Comparison of ENCODE assay signal across 22 mouse cellular contexts in the genomic region with DNA sequence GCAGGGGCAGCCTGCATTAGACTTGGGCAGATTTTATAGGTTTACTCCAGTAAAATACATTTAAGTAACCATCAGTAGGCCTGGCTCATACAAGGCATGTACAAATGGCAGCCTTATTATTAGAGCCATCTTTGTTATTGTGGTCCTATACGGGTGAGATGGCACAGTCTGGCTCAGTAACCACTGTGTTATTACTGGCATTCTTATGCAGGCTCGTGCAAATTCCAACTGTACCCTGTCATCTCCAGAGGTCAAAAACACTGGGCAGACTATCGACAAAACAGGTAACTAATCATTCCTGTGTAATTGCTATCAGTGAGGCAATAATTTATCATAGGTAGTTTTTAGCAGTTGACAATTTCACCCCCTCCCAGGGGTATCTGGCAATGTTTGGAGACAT. TPM values are rescaled to one million over a fixed set of nuclear protein-coding genes. Genes with fewer than 3 reads are reported as not detected.
DNase-seq lines count a peak whose midpoint lies in the region; ATAC-seq and TF ChIP-seq lines count a peak whose summit lies in the region.
"Had no signal": no experiment of that assay in that cellular context is flagged by ENCODE, and none has a peak within 500 bp of the region (broad histone marks: within the 10 kb centered on the region; RNA-seq: fewer than 3 reads in every experiment).

No protein-coding gene starts in this region.

- H3ac ChIP-seq in C2C12 (ENCODE audit: control insufficient read depth, insufficient read length, low read depth), result no peak overlapping the region

- H3K27me3 ChIP-seq in heart, embryonic 14.5 days (ENCODE audit: control insufficient read depth, insufficient read depth, low read length), result no peaks in the 10 kb centered on the region
- no peaks in the 10 kb centered on the region for H3K27me3 ChIP-seq in C2C12 (ENCODE audit: control insufficient read depth, insufficient read depth, insufficient read length)
- no peaks in the 10 kb centered on the region for H3K27me3 ChIP-seq in intestine, postnatal 0 days (replicated peaks; ENCODE audit: control insufficient read depth, insufficient read depth, low read length)
- H3K27me3 ChIP-seq: embryonic facial prominence, embryonic 13.5 days; forebrain, embryonic 13.5 days; hindbrain, embryonic 12.5 days had no signal

- H3K79me2 ChIP-seq in C2C12 (ENCODE audit: control insufficient read depth, insufficient read depth), result peaks cover 91% of the 10 kb centered on the region

- peak overlapping the region; percentile 8; the same call in 1 of the 2 replicates for H3K4me2 ChIP-seq in heart, embryonic 14.5 days (ENCODE audit: low read length)
- H3K4me2 ChIP-seq in intestine, postnatal 0 days (replicated peaks; ENCODE audit: low read depth), result no peak overlapping the region
- H3K4me2 ChIP-seq: embryonic facial prominence, embryonic 13.5 days; forebrain, embryonic 13.5 days; hindbrain, embryonic 12.5 days had no signal

- no peak for ATAC-seq in heart, embryonic 14.5 days (ENCODE audit: insufficient number of reproducible peaks, insufficient read depth, low FRiP score, low read depth)
- ATAC-seq in intestine, postnatal 0 days, result no peak
- ATAC-seq: forebrain, embryonic 13.5 days; forebrain, postnatal 0 days; hindbrain, embryonic 16.5 days; inflammation-experienced regulatory T-cells, adult 6 months had no signal

- peaks cover 5 to 31% of the 10 kb centered on the region in 2 experiments for H3K4me1 ChIP-seq in heart, embryonic 14.5 days (ENCODE audit: control insufficient read depth in 2 of 2, insufficient read depth in 2 of 2, low read length in 2 of 2)
- H3K4me1 ChIP-seq in intestine, postnatal 0 days (replicated peaks; ENCODE audit: control insufficient read depth, insufficient read depth, low read length), result 0 out of 2 replicates have a peak, but pooled peaks cover 2% of the 10 kb centered on the region
- H3K4me1 ChIP-seq: embryonic facial prominence, embryonic 13.5 days; forebrain, embryonic 13.5 days; hindbrain, embryonic 12.5 days had no signal

- H3K27ac ChIP-seq in heart, embryonic 14.5 days (replicated peaks in 1 of 2; ENCODE audit: control insufficient read depth in 1 of 2, insufficient read depth in 1 of 2, low read depth in 2 of 2, low read length in 2 of 2), result peak overlapping the region; percentile 12 to 15; a peak in 2 of 4 replicates
- no peak overlapping the region for H3K27ac ChIP-seq in intestine, postnatal 0 days (ENCODE audit: low read depth, low read length)
- H3K27ac ChIP-seq: embryonic facial prominence, embryonic 13.5 days; forebrain, embryonic 13.5 days; hindbrain, embryonic 12.5 days had no signal

- no peak overlapping the region for H3K9ac ChIP-seq in heart, embryonic 14.5 days (ENCODE audit: low read length)
- H3K9ac ChIP-seq in intestine, postnatal 0 days (ENCODE audit: low read depth, low read length), result no peak overlapping the region
- H3K9ac ChIP-seq: embryonic facial prominence, embryonic 13.5 days; forebrain, embryonic 13.5 days; forebrain, postnatal 0 days; hindbrain, embryonic 12.5 days had no signal

- 28% methylated on average over 3 of the region's 3 CpGs for WGBS in heart, embryonic 14.5 days
- WGBS in intestine, postnatal 0 days, result 42% methylated on average over 3 of the region's 3 CpGs

- no peak for TF ChIP-seq CTCF in C2C12 (IDR thresholded peaks at IDR 0.05; ENCODE audit: control insufficient read depth, insufficient read depth, insufficient read length)
- TF ChIP-seq CTCF in intestine, postnatal 0 days (IDR thresholded peaks at IDR 0.05; ENCODE audit: low read depth), result no peak

- DNase-seq in heart, postnatal 4 days, result no peak
- DNase-seq in 3134 (ENCODE audit: extremely low read depth, insufficient read length, low spot score), result peak; percentile 39
- DNase-seq in mesoderm, embryonic 11.5 days (ENCODE audit: low read depth, low spot score), result peak; percentile 11
- DNase-seq: adrenal gland, adult 2 months; adrenal gland, postnatal 25 days; B cell, adult 2 months; cerebellum, adult 18-20 months; cerebellum, adult 9-11 months; cerebellum, postnatal 36 days; forebrain, postnatal 0 days; gastrocnemius, adult 2 months; gastrocnemius, postnatal 25 days; heart, postnatal 36 days; kidney, adult 18-20 months had no signal

- H3K36me3 ChIP-seq in heart, embryonic 14.5 days (ENCODE audit: control insufficient read depth, insufficient read depth, low read length), result no peaks in the 10 kb centered on the region
- H3K36me3 ChIP-seq in C2C12 (ENCODE audit: control insufficient read depth, insufficient read depth), result peaks cover 5% of the 10 kb centered on the region
- no peaks in the 10 kb centered on the region for H3K36me3 ChIP-seq in intestine, postnatal 0 days (ENCODE audit: control insufficient read depth, insufficient read depth)
- H3K36me3 ChIP-seq: embryonic facial prominence, embryonic 13.5 days had no signal

- no peaks in the 10 kb centered on the region for H3K9me3 ChIP-seq in heart, embryonic 14.5 days (ENCODE audit: control insufficient read depth, low read length)
- no peaks in the 10 kb centered on the region for H3K9me3 ChIP-seq in intestine, postnatal 0 days (ENCODE audit: control insufficient read depth)
- H3K9me3 ChIP-seq: embryonic facial prominence, embryonic 13.5 days; forebrain, embryonic 13.5 days; hindbrain, embryonic 12.5 days had no signal

- peaks cover 29% of the 10 kb centered on the region for H3K79me3 ChIP-seq in C2C12 (ENCODE audit: low read depth)

- no peak overlapping the region for H3K4me3 ChIP-seq in heart, embryonic 14.5 days (ENCODE audit: control insufficient read depth in 1 of 2, insufficient read depth in 1 of 2, low read depth in 1 of 2, low read length in 2 of 2)
- H3K4me3 ChIP-seq in C2C12 (ENCODE audit: insufficient read depth, poor library complexity, severe bottlenecking), result no peak overlapping the region
- no peak overlapping the region for H3K4me3 ChIP-seq in intestine, postnatal 0 days (ENCODE audit: low read depth, low read length)
- H3K4me3 ChIP-seq: embryonic facial prominence, embryonic 13.5 days; forebrain, embryonic 13.5 days; gastrocnemius, adult 2 months; hindbrain, embryonic 12.5 days had no signal

TF ChIP-seq in C2C12, 6 proteins besides CTCF, POLR2A, EP300 and RAD21:
- TF ChIP-seq CEBPB (IDR thresholded peaks at IDR 0.05; ENCODE audit: low read depth) (peak; percentile 24), MYOD1 (IDR thresholded peaks at IDR 0.05; ENCODE audit: control insufficient read depth, insufficient read length, low read depth) (no peak), MYOG (IDR thresholded peaks at IDR 0.05; ENCODE audit: control insufficient read depth, extremely low read depth, insufficient read length) (no peak)
TF ChIP-seq in C2C12: peak in this region for 1.

RNA-seq across cellular contexts. Expression of gene Ide, which starts 8.6 kb away (rescaled TPM):
- polyA plus RNA-seq in heart, embryonic 14.5 days (2014; fragmentation: Nextera tagmentation; extraction: Ambion mirVana), result 83.2 and 87.5 TPM in 2 replicates
- 100 to 1,000 TPM; 102 to 106 TPM for total RNA-seq in heart, postnatal 4 days (2021)
- 13.4 TPM for polyA plus RNA-seq in C2C12 (2012; fragmentation: generic; extraction: Trizol)
- 26.4 and 30.5 TPM in 2 replicates for polyA plus RNA-seq in intestine, postnatal 0 days (2015; fragmentation: Nextera tagmentation; extraction: Ambion mirVana)

RNA-seq across cellular contexts. Expression of gene Kif11, which starts 29.9 kb away (rescaled TPM):
- polyA plus RNA-seq in heart, embryonic 14.5 days (2014; fragmentation: Nextera tagmentation; extraction: Ambion mirVana), result 48.0 and 48.5 TPM in 2 replicates
- 10 to 100 TPM; 36.8 to 41.7 TPM for total RNA-seq in heart, postnatal 4 days (2021)
- 10.5 TPM for polyA plus RNA-seq in C2C12 (2012; fragmentation: generic; extraction: Trizol)
- 8.3 and 8.9 TPM in 2 replicates for polyA plus RNA-seq in intestine, postnatal 0 days (2015; fragmentation: Nextera tagmentation; extraction: Ambion mirVana)
